Mouse (Mus musculus): ENCODE data around the gene Git2. TPM values are rescaled to one million over a fixed set of nuclear protein-coding genes. Genes with fewer than 3 reads are reported as not detected.

Gene Git2
- 41.2 and 45.3 TPM in 2 replicates for polyA plus RNA-seq (2015; fragmentation: Nextera tagmentation; extraction: Ambion mirVana)

- no peaks in the 10 kb centered on the region for H3K36me3 ChIP-seq (ENCODE audit: poor library complexity, severe bottlenecking)
- peak within 1 kb of the TSS; percentile 93 for H3K27ac ChIP-seq
- peak within 1 kb of the TSS; percentile 88 for H3K4me2 ChIP-seq
- under 1% methylated on average over 63 of the region's 63 CpGs for WGBS
- peaks cover 55% of the 10 kb centered on the region for H3K4me1 ChIP-seq
- peak within 1 kb of the TSS; percentile 97 for H3K9ac ChIP-seq
- H3K9me3 ChIP-seq (replicated peaks) = no peaks in the 10 kb centered on the region
- ATAC-seq = no peak
- H3K27me3 ChIP-seq = no peaks in the 10 kb centered on the region
- peak within 1 kb of the TSS; percentile 98 for H3K4me3 ChIP-seq
Measured at GRCm38 (mm10) chr5:114775056-114775979, at the start of gene Git2. Gene Git2 (minus strand): TSS chr5:114775517.

- Histone ChIP-seq H3K9me3 (replicated peaks) (no peaks in the 10 kb centered on the region), H3K27ac (no peak overlapping the region), H3K4me1 (peaks cover 9% of the 10 kb centered on the region), H3K36me3 (ENCODE audit: poor library complexity, severe bottlenecking) (peaks cover 18% of the 10 kb centered on the region), H3K9ac (no peak overlapping the region), H3K27me3 (no peaks in the 10 kb centered on the region), H3K4me3 (0 out of 2 replicates have a peak overlapping the region, but pooled peaks have one; percentile 77), H3K4me2 (peak overlapping the region; percentile 63; the same call in 1 of the 2 replicates)
- no peak for ATAC-seq
- 18% methylated on average over 9 of the region's 9 CpGs for WGBS
Measured at GRCm38 (mm10) chr5:114824197-114824596, 48.9 kb upstream of the Git2 start.

GRCm38 (mm10) chr5:114822796-114823688 lies 47.7 kb upstream of the Git2 start, which contains the start of gene 1500011B03Rik:
Gene 1500011B03Rik (minus strand): TSS chr5:114823468.
- Histone ChIP-seq H3K9me3 (replicated peaks) (no peaks in the 10 kb centered on the region), H3K9ac (peak within 1 kb of the TSS; percentile 88), H3K4me2 (peak within 1 kb of the TSS; percentile 63), H3K27me3 (no peaks in the 10 kb centered on the region), H3K4me3 (peak within 1 kb of the TSS; percentile 77), H3K4me1 (peaks cover 9% of the 10 kb centered on the region), H3K27ac (peak within 1 kb of the TSS; percentile 84), H3K36me3 (ENCODE audit: poor library complexity, severe bottlenecking) (peaks cover 18% of the 10 kb centered on the region)
- WGBS = 7% methylated on average over 52 of the region's 53 CpGs
- ATAC-seq = peak; percentile 94

- Histone ChIP-seq H3K4me1 (peaks cover 4% of the 10 kb centered on the region), H3K36me3 (ENCODE audit: poor library complexity, severe bottlenecking) (peaks cover 18% of the 10 kb centered on the region), H3K9ac (no peak overlapping the region), H3K27ac (no peak overlapping the region), H3K27me3 (no peaks in the 10 kb centered on the region), H3K4me2 (no peak overlapping the region), H3K9me3 (replicated peaks) (peaks cover 4% of the 10 kb centered on the region; the same call in 1 of the 2 replicates), H3K4me3 (no peak overlapping the region)
- no peak for ATAC-seq
- 71% methylated on average over 10 of the region's 11 CpGs for WGBS
Measured at GRCm38 (mm10) chr5:114818124-114818523, 42.8 kb upstream of the Git2 start.

- no peak overlapping the region for H3K4me2 ChIP-seq
- no peak overlapping the region for H3K4me3 ChIP-seq
- H3K27ac ChIP-seq = no peak overlapping the region
- peaks cover 14% of the 10 kb centered on the region for H3K4me1 ChIP-seq
- no peak overlapping the region for H3K9ac ChIP-seq
- H3K36me3 ChIP-seq (ENCODE audit: poor library complexity, severe bottlenecking) = peaks cover 12% of the 10 kb centered on the region
- H3K9me3 ChIP-seq (replicated peaks) = peaks cover 4% of the 10 kb centered on the region; the same call in 1 of the 2 replicates
- no peaks in the 10 kb centered on the region for H3K27me3 ChIP-seq
- no peak for ATAC-seq
- WGBS = 65% methylated on average over 6 of the region's 6 CpGs
Measured at GRCm38 (mm10) chr5:114816599-114816998, 41.3 kb upstream of the Git2 start.

- WGBS = under 1% methylated on average over 50 of the region's 50 CpGs
- Histone ChIP-seq H3K9me3 (replicated peaks) (peaks cover 4% of the 10 kb centered on the region; the same call in 1 of the 2 replicates), H3K4me1 (peaks cover 30% of the 10 kb centered on the region), H3K27me3 (no peaks in the 10 kb centered on the region), H3K4me3 (peak overlapping the region; percentile 89), H3K4me2 (peak overlapping the region; percentile 77), H3K27ac (peak overlapping the region; percentile 96), H3K9ac (peak overlapping the region; percentile 95), H3K36me3 (ENCODE audit: poor library complexity, severe bottlenecking) (peaks cover 26% of the 10 kb centered on the region)
- peak; percentile 98 for ATAC-seq
Measured at GRCm38 (mm10) chr5:114813525-114814181, 38.3 kb upstream of the Git2 start.

GRCm38 (mm10) chr5:114809826-114810225 lies 34.5 kb upstream of the Git2 start:
- ATAC-seq = no peak
- Histone ChIP-seq H3K4me1 (peaks cover 38% of the 10 kb centered on the region), H3K27ac (no peak overlapping the region), H3K4me2 (no peak overlapping the region), H3K36me3 (ENCODE audit: poor library complexity, severe bottlenecking) (peaks cover 62% of the 10 kb centered on the region), H3K27me3 (no peaks in the 10 kb centered on the region), H3K9ac (no peak overlapping the region), H3K9me3 (replicated peaks) (no peaks in the 10 kb centered on the region), H3K4me3 (no peak overlapping the region)
- 94% methylated on average over 5 of the region's 5 CpGs for WGBS

- H3K4me1 ChIP-seq = peaks cover 38% of the 10 kb centered on the region
- no peaks in the 10 kb centered on the region for H3K9me3 ChIP-seq (replicated peaks)
- no peaks in the 10 kb centered on the region for H3K27me3 ChIP-seq
- peaks cover 68% of the 10 kb centered on the region for H3K36me3 ChIP-seq (ENCODE audit: poor library complexity, severe bottlenecking)
- no peak overlapping the region for H3K27ac ChIP-seq
- ATAC-seq = no peak
- 82% methylated on average over 10 of the region's 10 CpGs for whole genome bisulfite sequencing
- H3K4me3 ChIP-seq = no peak overlapping the region
- no peak overlapping the region for H3K4me2 ChIP-seq
- no peak overlapping the region for H3K9ac ChIP-seq
Measured at GRCm38 (mm10) chr5:114809181-114809756, 34.0 kb upstream of the Git2 start.

- no peaks in the 10 kb centered on the region for H3K27me3 ChIP-seq
- peaks cover 77% of the 10 kb centered on the region for H3K36me3 ChIP-seq (ENCODE audit: poor library complexity, severe bottlenecking)
- H3K4me3 ChIP-seq = no peak overlapping the region
- no peak overlapping the region for H3K27ac ChIP-seq
- no peak for ATAC-seq
- peaks cover 38% of the 10 kb centered on the region for H3K4me1 ChIP-seq
- H3K9me3 ChIP-seq (replicated peaks) = no peaks in the 10 kb centered on the region
- no peak overlapping the region for H3K4me2 ChIP-seq
- WGBS = 86% methylated on average over 8 of the region's 8 CpGs
- H3K9ac ChIP-seq = no peak overlapping the region
Measured at GRCm38 (mm10) chr5:114808385-114808784, 33.1 kb upstream of the Git2 start.

- WGBS = 77% methylated on average over 6 of the region's 6 CpGs
Measured at GRCm38 (mm10) chr5:114807893-114808292, 32.6 kb upstream of the Git2 start.

GRCm38 (mm10) chr5:114807468-114807867 lies 32.2 kb upstream of the Git2 start:
- WGBS = 31% methylated on average over 8 of the region's 8 CpGs
- no peaks in the 10 kb centered on the region for H3K27me3 ChIP-seq
- no peak overlapping the region for H3K4me2 ChIP-seq
- H3K27ac ChIP-seq = no peak overlapping the region
- peaks cover 32% of the 10 kb centered on the region for H3K4me1 ChIP-seq
- H3K9ac ChIP-seq = no peak overlapping the region
- no peak for ATAC-seq
- H3K36me3 ChIP-seq (ENCODE audit: poor library complexity, severe bottlenecking) = peaks cover 86% of the 10 kb centered on the region
- H3K9me3 ChIP-seq (replicated peaks) = no peaks in the 10 kb centered on the region
- H3K4me3 ChIP-seq = no peak overlapping the region

More at GRCm38 (mm10) chr5:114807893-114808292, 32.6 kb upstream of the Git2 start:
- Histone ChIP-seq H3K4me3 (no peak overlapping the region), H3K4me1 (peaks cover 36% of the 10 kb centered on the region), H3K9ac (no peak overlapping the region), H3K27ac (no peak overlapping the region), H3K27me3 (no peaks in the 10 kb centered on the region), H3K4me2 (no peak overlapping the region), H3K9me3 (replicated peaks) (no peaks in the 10 kb centered on the region), H3K36me3 (ENCODE audit: poor library complexity, severe bottlenecking) (peaks cover 82% of the 10 kb centered on the region)
- no peak for ATAC-seq
